Mouse (Mus musculus): ENCODE measurements around the gene Pikfyve. TPM values are rescaled to one million over a fixed set of nuclear protein-coding genes. Genes with fewer than 3 reads are reported as not detected.

Gene Pikfyve
- 5.6 and 8.1 TPM in 2 replicates for polyA plus RNA-seq (2012; rRNA removed)

GRCm38 (mm10) chr1:65186287-65187073 is at the start of gene Pikfyve, which contains the start of gene Idh1:
Gene Pikfyve, plus strand, starts transcription at chr1:65186683.
Gene Idh1, minus strand, starts transcription at chr1:65186500.
- WGBS = under 1% methylated on average over 67 of the region's 71 CpGs
- Histone ChIP-seq H3K4me3 (replicated peaks; ENCODE audit: extremely low read depth, low read depth, low read length) (peak within 1 kb of the TSS; percentile 84), H3K4me1 (ENCODE audit: control insufficient read depth, insufficient read depth, low read length) (no peaks in the 10 kb centered on the region; the same call in 1 of the 2 replicates)
- peak; percentile 97 for DNase-seq
- TF ChIP-seq CTCF (IDR thresholded peaks at IDR 0.05; ENCODE audit: insufficient read depth, low read length) (no peak), POLR2A (IDR thresholded peaks at IDR 0.05; ENCODE audit: borderline replicate concordance, extremely low read depth, low read depth, low read length) (peak; percentile 81; the same call in 1 of the 2 replicates)

- Histone ChIP-seq H3K4me1 (ENCODE audit: control insufficient read depth, insufficient read depth, low read length) (no peaks in the 10 kb centered on the region), H3K4me3 (replicated peaks; ENCODE audit: extremely low read depth, low read depth, low read length) (no peak overlapping the region)
- DNase-seq = no peak
- 84% methylated on average over 6 of the region's 6 CpGs for WGBS
- TF ChIP-seq POLR2A (IDR thresholded peaks at IDR 0.05; ENCODE audit: borderline replicate concordance, extremely low read depth, low read depth, low read length) = no peak
- TF ChIP-seq CTCF (IDR thresholded peaks at IDR 0.05; ENCODE audit: insufficient read depth, low read length) = no peak
Measured at GRCm38 (mm10) chr1:65137560-65137959, 48.9 kb upstream of the Pikfyve start.

DNA sequence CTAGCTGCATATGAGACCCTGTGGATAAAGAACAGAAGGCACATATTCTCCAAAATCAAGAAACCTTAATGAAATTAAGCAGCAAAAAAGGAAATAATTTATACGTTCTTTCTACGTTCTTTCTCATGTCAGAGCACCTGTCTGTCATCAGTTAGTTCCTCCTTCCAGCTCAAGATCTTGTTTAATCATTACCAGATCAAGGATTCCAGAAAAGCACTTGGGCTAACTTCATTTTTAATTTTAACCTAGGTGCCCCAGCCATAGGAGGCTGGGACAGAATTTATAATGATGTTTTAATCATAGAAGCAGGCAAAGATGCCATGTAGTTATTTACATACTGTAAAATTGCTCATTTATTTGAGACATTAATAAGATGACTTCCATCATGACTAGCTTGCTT is 41.7 kb upstream of the Pikfyve start:
- TF ChIP-seq POLR2A (IDR thresholded peaks at IDR 0.05; ENCODE audit: borderline replicate concordance, extremely low read depth, low read depth, low read length) (no peak), CTCF (IDR thresholded peaks at IDR 0.05; ENCODE audit: insufficient read depth, low read length) (no peak)
- 80% methylated on average over 2 of the region's 2 CpGs for WGBS
- no peak for DNase-seq
- Histone ChIP-seq H3K4me3 (replicated peaks; ENCODE audit: extremely low read depth, low read depth, low read length) (no peak overlapping the region), H3K4me1 (ENCODE audit: control insufficient read depth, insufficient read depth, low read length) (no peaks in the 10 kb centered on the region)

DNA sequence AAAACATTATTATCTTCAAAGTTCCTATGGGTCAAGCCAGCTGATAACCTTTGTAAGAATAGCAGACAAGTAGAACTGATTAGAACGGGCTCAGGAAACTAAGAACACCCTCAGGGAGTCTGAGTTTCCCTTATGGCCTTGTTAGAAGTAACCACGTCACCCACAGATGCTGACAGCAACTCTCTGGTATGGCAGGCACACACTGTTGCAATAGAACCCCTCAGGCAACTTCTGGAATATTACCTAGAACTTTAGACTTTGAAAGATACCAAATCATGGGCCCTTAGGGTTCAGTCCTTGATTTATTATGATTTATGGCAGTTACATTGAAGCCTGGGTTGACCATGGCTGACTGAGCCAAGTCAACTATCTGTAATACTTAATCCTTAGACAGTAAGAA is 39.9 kb upstream of the Pikfyve start:
- DNase-seq = no peak
- TF ChIP-seq POLR2A (IDR thresholded peaks at IDR 0.05; ENCODE audit: borderline replicate concordance, extremely low read depth, low read depth, low read length) (no peak), CTCF (IDR thresholded peaks at IDR 0.05; ENCODE audit: insufficient read depth, low read length) (no peak)
- Histone ChIP-seq H3K4me1 (ENCODE audit: control insufficient read depth, insufficient read depth, low read length) (no peaks in the 10 kb centered on the region), H3K4me3 (replicated peaks; ENCODE audit: extremely low read depth, low read depth, low read length) (no peak overlapping the region)
- WGBS = 33% methylated on average over 2 of the region's 2 CpGs

- TF ChIP-seq CTCF (IDR thresholded peaks at IDR 0.05; ENCODE audit: insufficient read depth, low read length) (no peak), POLR2A (IDR thresholded peaks at IDR 0.05; ENCODE audit: borderline replicate concordance, extremely low read depth, low read depth, low read length) (no peak)
- 87% methylated on average over 5 of the region's 5 CpGs for WGBS
- no peak for DNase-seq
- Histone ChIP-seq H3K4me3 (replicated peaks; ENCODE audit: extremely low read depth, low read depth, low read length) (no peak overlapping the region), H3K4me1 (ENCODE audit: control insufficient read depth, insufficient read depth, low read length) (no peaks in the 10 kb centered on the region)
Measured at GRCm38 (mm10) chr1:65147326-65147725, 39.2 kb upstream of the Pikfyve start.

GRCm38 (mm10) chr1:65147971-65148370 is 38.5 kb upstream of the Pikfyve start:
- 49% methylated on average over 3 of the region's 3 CpGs for WGBS
- no peak for DNase-seq
- Histone ChIP-seq H3K4me3 (replicated peaks; ENCODE audit: extremely low read depth, low read depth, low read length) (no peak overlapping the region), H3K4me1 (ENCODE audit: control insufficient read depth, insufficient read depth, low read length) (no peaks in the 10 kb centered on the region)
- TF ChIP-seq CTCF (IDR thresholded peaks at IDR 0.05; ENCODE audit: insufficient read depth, low read length) (no peak), POLR2A (IDR thresholded peaks at IDR 0.05; ENCODE audit: borderline replicate concordance, extremely low read depth, low read depth, low read length) (no peak)

GRCm38 (mm10) chr1:65154814-65155213 is 31.7 kb upstream of the Pikfyve start:
- DNase-seq = no peak
- H3K4me3 ChIP-seq (replicated peaks; ENCODE audit: extremely low read depth, low read depth, low read length) = no peak overlapping the region
- no peaks in the 10 kb centered on the region; the same call in 1 of the 2 replicates for H3K4me1 ChIP-seq (ENCODE audit: control insufficient read depth, insufficient read depth, low read length)
- TF ChIP-seq CTCF (IDR thresholded peaks at IDR 0.05; ENCODE audit: insufficient read depth, low read length) (no peak), POLR2A (IDR thresholded peaks at IDR 0.05; ENCODE audit: borderline replicate concordance, extremely low read depth, low read depth, low read length) (no peak)

DNA sequence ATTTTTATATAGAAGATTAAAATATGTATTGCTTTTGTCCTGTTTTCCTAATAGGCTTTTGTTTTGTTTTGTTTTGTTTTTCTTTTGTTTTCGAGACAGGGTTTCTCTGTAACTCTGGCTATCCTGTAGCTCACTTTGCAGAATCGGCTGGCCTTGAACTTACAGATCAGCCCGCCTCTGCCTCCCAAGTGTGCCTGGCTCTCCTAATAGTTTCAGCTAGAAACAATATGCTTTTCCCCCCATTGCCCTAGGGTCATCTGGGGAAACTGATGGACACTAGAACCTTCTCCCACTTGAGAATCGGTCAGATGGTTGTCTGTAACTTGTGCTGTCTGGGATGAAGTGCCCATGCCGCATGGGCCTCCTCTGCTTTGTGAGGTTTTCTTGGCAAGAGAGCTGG is 30.4 kb upstream of the Pikfyve start:
- H3K4me3 ChIP-seq (replicated peaks; ENCODE audit: extremely low read depth, low read depth, low read length) = no peak overlapping the region
- TF ChIP-seq POLR2A (IDR thresholded peaks at IDR 0.05; ENCODE audit: borderline replicate concordance, extremely low read depth, low read depth, low read length) (no peak), CTCF (IDR thresholded peaks at IDR 0.05; ENCODE audit: insufficient read depth, low read length) (no peak)
- WGBS = 90% methylated on average over 5 of the region's 5 CpGs
- DNase-seq = no peak
- H3K4me1 ChIP-seq (ENCODE audit: control insufficient read depth, insufficient read depth, low read length) = no peaks in the 10 kb centered on the region; the same call in 1 of the 2 replicates

DNA sequence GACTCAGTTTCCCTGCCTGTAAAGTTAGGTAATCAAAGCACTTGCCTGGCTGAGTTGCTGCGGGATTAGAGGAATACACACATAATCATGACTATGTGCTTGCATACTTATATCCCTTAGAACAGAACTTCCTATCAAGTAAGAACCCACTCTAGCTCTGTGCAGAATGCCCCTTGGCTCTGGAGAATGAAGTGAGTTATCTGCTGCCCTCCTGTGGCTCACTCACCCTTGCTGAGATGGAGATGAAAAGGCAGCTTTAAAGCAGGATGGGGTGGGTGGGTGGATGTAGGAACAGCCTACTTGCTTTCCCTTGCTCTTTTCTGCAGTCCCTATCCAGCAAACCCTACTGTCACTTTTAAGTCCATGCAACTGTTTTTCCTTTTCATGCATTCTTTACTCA is 24.3 kb upstream of the Pikfyve start:
- DNase-seq = no peak
- 98% methylated on average over 1 of the region's 1 CpGs for WGBS
- Histone ChIP-seq H3K4me3 (replicated peaks; ENCODE audit: extremely low read depth, low read depth, low read length) (no peak overlapping the region), H3K4me1 (ENCODE audit: control insufficient read depth, insufficient read depth, low read length) (no peaks in the 10 kb centered on the region; the same call in 1 of the 2 replicates)
- no peak for TF ChIP-seq CTCF (IDR thresholded peaks at IDR 0.05; ENCODE audit: insufficient read depth, low read length)
- TF ChIP-seq POLR2A (IDR thresholded peaks at IDR 0.05; ENCODE audit: borderline replicate concordance, extremely low read depth, low read depth, low read length) = no peak

GRCm38 (mm10) chr1:65167496-65167895 is 19.0 kb upstream of the Pikfyve start:
- Histone ChIP-seq H3K4me1 (ENCODE audit: control insufficient read depth, insufficient read depth, low read length) (no peaks in the 10 kb centered on the region; the same call in 1 of the 2 replicates), H3K4me3 (replicated peaks; ENCODE audit: extremely low read depth, low read depth, low read length) (no peak overlapping the region)
- 81% methylated on average over 1 of the region's 1 CpGs for WGBS
- no peak for DNase-seq
- TF ChIP-seq CTCF (IDR thresholded peaks at IDR 0.05; ENCODE audit: insufficient read depth, low read length) = no peak
- no peak for TF ChIP-seq POLR2A (IDR thresholded peaks at IDR 0.05; ENCODE audit: borderline replicate concordance, extremely low read depth, low read depth, low read length)

Measured in lung, adult 2 months (tissue).